Mouse (Mus musculus) lung, embryonic 14.5 days (tissue): ENCODE results near the gene Tmem238l. TPM values are rescaled to one million over a fixed set of nuclear protein-coding genes. Genes with fewer than 3 reads are reported as not detected.

Experiments used
- ATAC-seq: fragments of 200-750 bp; cut with Nextera tagmentation; 2 replicates; pipeline ENCODE4 v1.8.0; 2017; ENCODE audit warnings: mild to moderate bottlenecking, moderate TSS enrichment, moderate library complexity; ENCODE audit not compliant: insufficient read depth
- DNase-seq: peaks from one replicate; pipeline ENCODE4 v3.0.0-alpha.2; 2015
- H3K27ac ChIP-seq: fragments of 300-500 bp; sonication (generic); 2 replicates; pipeline ENCODE4 v1.5.1; 2014; ENCODE audit warnings: low read depth, mild to moderate bottlenecking, moderate library complexity
- H3K27me3 ChIP-seq: fragments of 300-500 bp; sonication (generic); 2 replicates; pipeline ENCODE4 v1.6.1; 2014; ENCODE audit warnings: low read length, control low read depth; ENCODE audit not compliant: insufficient read depth
- H3K36me3 ChIP-seq: fragments of 300-500 bp; sonication (generic); 2 replicates; pipeline ENCODE4 v1.6.1; 2014; ENCODE audit warnings: control low read depth; ENCODE audit not compliant: insufficient read depth
- H3K4me1 ChIP-seq: fragments of 300-500 bp; sonication (generic); 2 replicates; pipeline ENCODE4 v1.6.1; 2014; ENCODE audit warnings: antibody characterized with exemption, control low read depth; ENCODE audit not compliant: insufficient read depth
- H3K4me2 ChIP-seq: fragments of 300-500 bp; sonication (generic); 2 replicates; pipeline ENCODE4 v1.6.1; 2014; ENCODE audit warnings: mild to moderate bottlenecking
- H3K4me3 ChIP-seq: fragments of 300-500 bp; sonication (generic); 2 replicates; pipeline ENCODE4 v1.5.1; 2014; ENCODE audit warnings: low read depth, low read length
- H3K9ac ChIP-seq: fragments of 300-500 bp; sonication (generic); 2 replicates; pipeline ENCODE4 v1.6.1; 2014
- H3K9me3 ChIP-seq: fragments of 300-500 bp; sonication (generic); 2 replicates; pipeline ENCODE4 v1.6.1; 2016; ENCODE audit warnings: low read depth, low read length, control low read depth
- CTCF ChIP-seq: IDR thresholded peaks from 2 replicates; pipeline ENCODE4 v1.5.1; 2016; ENCODE audit warnings: antibody characterized with exemption, low read depth
- WGBS: fragments of 180-500 bp; shearing (Covaris S2); extraction: QIAGEN DNeasy Blood & Tissue Kit; methylation state at CpG from one replicate; pipeline ENCODE4 v1.1.7; 2014; 5-methylcytosine and 5-hydroxymethylcytosine counted together
- polyA plus RNA-seq: library from polyadenylated mRNA; unstranded; fragments of >200 nt; fragmentation: Nextera tagmentation; extraction: Ambion mirVana; gene quantifications from 2 replicates; pipeline ENCODE4 v1.2.1, GENCODE M21; 2014

Gene Tmem238l
- polyA plus RNA-seq, 1 experiment from 2014 or later: not detected

DNA sequence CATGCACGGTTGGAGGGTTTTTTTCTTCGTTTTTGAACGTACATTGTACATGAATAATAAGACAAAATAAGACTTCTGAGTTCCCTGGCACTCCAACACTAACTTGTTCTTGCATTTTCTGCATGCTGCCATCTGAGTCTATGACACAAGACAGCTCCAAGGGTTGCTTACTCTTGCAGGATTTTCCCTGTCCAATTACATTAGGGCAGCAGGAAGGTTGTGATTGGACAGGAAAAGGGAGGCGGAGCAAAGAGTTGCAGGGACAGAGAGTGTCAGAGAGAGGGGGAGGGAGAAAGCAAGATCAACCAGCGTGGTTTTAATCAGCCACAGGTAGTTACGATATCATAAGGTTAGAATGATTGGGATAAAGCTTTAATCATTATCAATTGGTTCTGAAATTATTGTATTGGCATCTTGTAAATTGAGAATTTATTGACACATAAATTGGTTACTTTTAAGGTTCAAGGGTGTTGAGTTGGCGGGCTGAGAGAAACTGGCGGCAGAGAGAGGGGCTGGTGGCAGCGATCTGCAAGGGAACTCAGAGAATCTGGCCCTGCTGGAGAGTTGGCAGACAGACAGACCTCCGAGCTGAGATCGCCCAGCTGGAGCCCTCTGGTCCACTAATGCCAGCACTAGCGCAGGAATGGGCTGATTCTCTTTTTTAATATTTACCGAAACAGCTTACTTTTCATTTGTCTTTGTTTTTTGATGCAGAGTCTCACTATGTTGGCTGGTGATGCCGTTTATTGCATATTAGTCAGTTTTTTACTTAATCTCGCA is 25.1 kb downstream of the Tmem238l start:
- Histone ChIP-seq H3K9me3 (no peaks in the 10 kb centered on the region), H3K4me3 (no peak overlapping the region), H3K9ac (no peak overlapping the region), H3K27ac (0 out of 2 replicates have a peak overlapping the region, but pooled peaks have one; percentile 18), H3K27me3 (no peaks in the 10 kb centered on the region), H3K36me3 (no peaks in the 10 kb centered on the region), H3K4me2 (no peak overlapping the region), H3K4me1 (peaks cover 15% of the 10 kb centered on the region)
- no peak for ATAC-seq
- no peak for TF ChIP-seq CTCF
- peak; percentile 65 for DNase-seq
- WGBS: 66% methylated on average over 15 of the region's 15 CpGs

DNA sequence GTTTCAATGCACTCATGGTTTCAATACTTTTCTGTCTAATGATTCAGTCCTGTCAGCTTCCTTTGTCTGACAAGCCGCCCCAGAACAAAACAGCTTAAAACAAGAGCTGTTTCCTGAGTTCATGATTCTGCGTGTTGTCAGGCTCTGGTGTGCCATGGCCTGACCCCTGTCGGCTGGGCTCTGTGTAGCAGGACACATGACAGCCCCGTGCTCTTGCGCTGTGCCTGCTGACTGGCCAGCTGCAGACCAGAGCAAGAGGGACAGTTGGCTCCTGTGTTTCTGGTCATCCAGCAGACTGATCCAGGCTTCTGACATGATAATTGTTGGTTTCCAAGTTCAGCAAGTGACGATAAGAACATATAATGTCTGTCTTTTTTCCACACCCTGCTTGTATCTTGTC is 26.4 kb downstream of the Tmem238l start:
- H3K27ac ChIP-seq: no peak overlapping the region
- ATAC-seq: no peak

DNA sequence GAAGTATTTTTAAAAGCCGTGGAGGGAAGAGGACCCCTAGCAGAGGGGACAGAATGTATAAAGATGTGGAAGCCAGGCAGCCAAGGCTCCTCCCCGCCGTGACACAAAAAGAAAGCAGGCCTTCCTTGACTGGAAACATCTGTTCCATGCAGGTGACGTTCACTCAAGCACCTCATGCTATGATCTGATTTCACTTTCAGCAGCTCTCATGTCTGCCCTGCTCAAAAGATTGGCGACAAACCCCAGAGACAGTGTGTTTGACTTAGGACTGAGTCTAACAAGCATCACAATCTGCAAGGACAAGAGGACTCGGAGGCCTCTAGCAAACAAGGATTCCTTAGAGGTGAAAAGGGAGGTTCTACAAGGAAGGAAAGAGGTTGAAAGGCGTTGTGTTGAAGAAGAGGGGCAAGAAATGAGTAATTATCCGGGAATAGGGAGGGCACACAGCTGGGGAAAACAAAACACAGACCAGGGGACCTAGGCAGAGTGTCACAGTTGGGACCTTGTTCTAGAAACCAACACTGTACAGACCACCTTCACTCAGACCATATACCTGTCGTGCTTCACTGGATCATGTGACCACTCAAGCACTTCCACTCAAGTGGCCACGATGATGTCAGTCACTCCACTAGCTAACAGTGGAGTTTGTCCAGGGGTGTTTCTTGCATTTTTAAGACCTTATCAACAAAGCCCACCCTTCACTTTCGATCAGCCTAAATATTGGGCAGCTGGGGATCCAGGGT is 27.2 kb downstream of the Tmem238l start:
- Histone ChIP-seq H3K4me3 (no peak overlapping the region), H3K4me2 (peak overlapping the region; percentile 73), H3K27me3 (no peaks in the 10 kb centered on the region), H3K9me3 (no peaks in the 10 kb centered on the region), H3K27ac (peak overlapping the region; percentile 81), H3K36me3 (no peaks in the 10 kb centered on the region), H3K4me1 (peaks cover 15% of the 10 kb centered on the region), H3K9ac (no peak overlapping the region)
- ATAC-seq (peak; percentile 32), DNase-seq (peak; percentile 54)
- TF ChIP-seq CTCF: no peak
- WGBS: 36% methylated on average over 11 of the region's 11 CpGs

More for the DNA sequence above, 26.4 kb downstream of the Tmem238l start:
- no peaks in the 10 kb centered on the region for H3K36me3 ChIP-seq
- H3K4me3 ChIP-seq: no peak overlapping the region
- peaks cover 15% of the 10 kb centered on the region for H3K4me1 ChIP-seq
- no peak overlapping the region for H3K4me2 ChIP-seq
- no peaks in the 10 kb centered on the region for H3K27me3 ChIP-seq
- peak; percentile 70 for TF ChIP-seq CTCF
- no peaks in the 10 kb centered on the region for H3K9me3 ChIP-seq
- DNase-seq: peak; percentile 68
- 36% methylated on average over 6 of the region's 6 CpGs for WGBS
- H3K9ac ChIP-seq: no peak overlapping the region; the same call in 1 of the 2 replicates

DNA sequence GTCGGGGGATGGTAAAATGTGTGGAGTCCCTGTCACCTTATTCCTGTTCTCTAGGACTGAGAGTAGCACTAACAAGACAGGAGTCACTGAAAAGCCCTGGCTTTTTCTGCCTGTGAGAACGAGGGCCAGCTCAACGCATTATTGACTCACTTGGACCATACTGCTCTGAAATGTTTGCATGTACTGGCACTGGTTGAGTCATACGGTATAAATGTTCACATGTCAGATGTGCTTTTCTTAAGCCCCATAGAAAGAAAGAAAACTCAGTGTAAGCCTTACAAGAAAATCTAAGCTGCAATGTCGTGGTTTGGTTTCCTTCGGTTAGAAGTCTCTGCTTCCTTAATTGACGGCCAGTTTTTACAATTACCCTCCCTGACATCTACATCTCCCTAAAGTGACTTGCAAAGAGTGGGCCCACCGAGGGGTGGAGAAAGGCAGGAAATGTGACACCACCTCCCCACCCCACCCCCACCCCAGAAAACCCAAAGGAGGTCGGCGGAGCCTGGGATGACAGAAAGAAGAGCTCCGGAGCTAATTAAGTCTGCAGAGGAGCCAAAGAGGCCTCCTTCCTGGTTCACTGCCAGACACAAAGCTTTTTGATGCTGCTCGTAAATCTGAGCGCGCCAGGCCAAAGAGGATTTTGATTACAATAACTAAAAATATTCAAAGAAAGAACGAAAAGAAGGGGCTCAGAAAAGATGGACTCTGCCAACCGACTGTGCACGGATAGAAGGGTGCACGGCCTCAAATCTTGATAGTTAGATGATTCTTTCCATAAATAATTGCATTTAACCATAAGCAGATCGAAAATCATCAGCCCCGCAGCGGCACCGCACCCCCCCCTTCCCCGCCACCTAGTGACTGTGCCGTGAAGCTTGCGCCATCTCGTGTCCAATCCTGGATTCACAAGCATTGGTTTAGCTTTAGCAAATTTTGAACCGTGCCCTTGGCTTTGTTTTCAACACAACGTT is 28.0 kb downstream of the Tmem238l start:
- peak overlapping the region; percentile 81 for H3K27ac ChIP-seq
- no peaks in the 10 kb centered on the region for H3K27me3 ChIP-seq
- H3K4me2 ChIP-seq: peak overlapping the region; percentile 73
- TF ChIP-seq CTCF: peak; percentile 94
- H3K9me3 ChIP-seq: no peaks in the 10 kb centered on the region
- H3K9ac ChIP-seq: peak overlapping the region; percentile 45
- H3K4me3 ChIP-seq: peak overlapping the region; percentile 37
- 4% methylated on average over 28 of the region's 28 CpGs for WGBS
- DNase-seq (peak; percentile 92), ATAC-seq (peak; percentile 72)
- H3K4me1 ChIP-seq: peaks cover 15% of the 10 kb centered on the region
- H3K36me3 ChIP-seq: no peaks in the 10 kb centered on the region

DNA sequence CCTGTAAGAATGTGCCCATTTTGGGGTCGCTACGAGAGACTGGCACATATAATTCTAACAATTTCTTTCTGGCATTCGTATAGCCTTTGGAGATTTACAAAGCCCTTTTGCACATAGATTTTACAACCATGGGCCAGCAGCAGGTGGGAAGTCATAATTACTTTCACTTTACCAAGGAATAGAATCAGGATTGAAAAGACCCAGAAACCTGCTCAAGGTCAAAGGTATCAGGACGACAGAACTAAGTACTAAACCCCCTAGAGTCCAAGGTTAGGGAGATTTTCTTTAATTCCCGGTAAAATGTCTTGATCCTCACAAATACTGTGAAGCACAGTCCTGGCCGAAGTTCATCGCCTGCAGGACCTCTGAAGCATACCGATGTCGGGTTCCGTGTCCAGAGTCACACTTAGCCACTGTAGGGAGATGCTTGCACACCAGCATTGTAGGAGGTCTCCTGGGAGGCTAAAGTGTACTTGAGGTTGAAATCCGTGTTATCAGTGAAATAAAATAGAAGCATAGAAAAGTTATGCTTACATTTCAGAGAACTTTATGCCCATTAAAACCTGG is 28.8 kb downstream of the Tmem238l start:
- H3K27ac ChIP-seq: peak overlapping the region; percentile 34; the same call in 1 of the 2 replicates
- no peaks in the 10 kb centered on the region for H3K9me3 ChIP-seq
- peak overlapping the region; percentile 37 for H3K4me3 ChIP-seq
- H3K36me3 ChIP-seq: no peaks in the 10 kb centered on the region
- ATAC-seq (no peak), DNase-seq (peak; percentile 5)
- no peak for TF ChIP-seq CTCF
- WGBS: 29% methylated on average over 11 of the region's 11 CpGs
- H3K4me2 ChIP-seq: peak overlapping the region; percentile 73
- H3K27me3 ChIP-seq: no peaks in the 10 kb centered on the region
- H3K9ac ChIP-seq: peak overlapping the region; percentile 45
- H3K4me1 ChIP-seq: peaks cover 15% of the 10 kb centered on the region

DNA sequence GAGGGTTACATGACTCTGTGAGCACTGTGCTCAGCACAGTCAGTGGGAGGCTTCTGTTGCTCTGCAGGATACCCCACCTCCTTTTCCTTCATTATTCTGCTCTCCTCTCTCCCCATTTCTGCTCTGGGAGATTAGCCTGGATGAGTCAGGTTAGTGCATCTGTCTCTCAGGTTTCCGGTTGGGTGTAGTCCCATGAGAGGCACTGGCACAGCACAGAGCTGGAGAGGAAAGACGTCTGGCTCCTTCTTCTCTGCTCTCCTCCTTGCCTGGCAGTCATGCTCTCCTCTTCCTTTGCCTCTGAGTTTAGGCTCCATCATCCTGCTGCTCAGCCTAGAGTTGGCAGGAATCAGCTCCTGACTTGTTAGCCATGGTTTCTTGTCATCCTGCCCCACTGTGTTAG is 35.7 kb downstream of the Tmem238l start:
- H3K27me3 ChIP-seq: no peaks in the 10 kb centered on the region
- H3K36me3 ChIP-seq: no peaks in the 10 kb centered on the region
- no peak for DNase-seq
- ATAC-seq: no peak
- WGBS: 74% methylated on average over 2 of the region's 2 CpGs
- TF ChIP-seq CTCF: no peak
- H3K9ac ChIP-seq: no peak overlapping the region
- no peak overlapping the region for H3K27ac ChIP-seq
- no peaks in the 10 kb centered on the region for H3K9me3 ChIP-seq
- no peak overlapping the region for H3K4me3 ChIP-seq
- no peaks in the 10 kb centered on the region for H3K4me1 ChIP-seq
- no peak overlapping the region for H3K4me2 ChIP-seq
